Mouse (Mus musculus) hindbrain, embryonic 14.5 days (tissue): ENCODE data around the gene Adgrl3. TPM values are rescaled to one million over a fixed set of nuclear protein-coding genes. Genes with fewer than 3 reads are reported as not detected.
A peak's percentile ranks its signal among the peaks of the same experiment; 100 is the strongest.

Source experiments
- ATAC-seq: fragments of 200-750 bp; cut with Nextera tagmentation; 2 replicates; pipeline ENCODE4 v1.8.0; 2017; ENCODE audit warnings: moderate number of reproducible peaks, mild to moderate bottlenecking, moderate TSS enrichment, moderate library complexity; ENCODE audit not compliant: low FRiP score
- DNase-seq: peaks from one replicate; pipeline ENCODE4 v3.0.0-alpha.2; 2015; ENCODE audit warnings: low spot score
- H3K27ac ChIP-seq: fragments of 300-500 bp; sonication (generic); 2 replicates; pipeline ENCODE4 v1.5.1; 2014; ENCODE audit warnings: mild to moderate bottlenecking, moderate library complexity
- H3K27me3 ChIP-seq: fragments of 300-500 bp; sonication (generic); 2 replicates; pipeline ENCODE4 v1.6.1; 2014; ENCODE audit warnings: mild to moderate bottlenecking, low read length, mixed read lengths; ENCODE audit not compliant: control insufficient read depth, insufficient read depth
- H3K36me3 ChIP-seq: fragments of 300-500 bp; sonication (generic); replicated peaks from 2 replicates; pipeline ENCODE4 v1.6.1; 2014; ENCODE audit not compliant: control insufficient read depth, insufficient read depth
- H3K4me1 ChIP-seq: fragments of 300-500 bp; sonication (generic); replicated peaks from 2 replicates; pipeline ENCODE4 v1.6.1; 2014; ENCODE audit warnings: antibody characterized with exemption, low read length, mixed read lengths; ENCODE audit not compliant: control insufficient read depth, insufficient read depth
- H3K4me2 ChIP-seq: fragments of 300-500 bp; sonication (generic); replicated peaks from 2 replicates; pipeline ENCODE4 v1.6.1; 2014; ENCODE audit warnings: mild to moderate bottlenecking, moderate library complexity
- H3K4me3 ChIP-seq: fragments of 300-500 bp; sonication (generic); replicated peaks from 2 replicates; pipeline ENCODE4 v1.5.1; 2014; ENCODE audit warnings: mild to moderate bottlenecking, low read length
- H3K9ac ChIP-seq: fragments of 300-500 bp; sonication (generic); 2 replicates; pipeline ENCODE4 v1.6.1; 2014
- H3K9me3 ChIP-seq: fragments of 300-500 bp; sonication (generic); 2 replicates; pipeline ENCODE4 v1.6.1; 2016; ENCODE audit warnings: low read length; ENCODE audit not compliant: control insufficient read depth
- WGBS: fragments of 180-500 bp; shearing (Covaris S2); extraction: QIAGEN DNeasy Blood & Tissue Kit; methylation state at CpG from one replicate; pipeline ENCODE4 v1.1.7; 2014; 5-methylcytosine and 5-hydroxymethylcytosine counted together
- polyA plus RNA-seq: library from polyadenylated mRNA; unstranded; fragments of >200 nt; fragmentation: Nextera tagmentation; extraction: Ambion mirVana; gene quantifications from 2 replicates; pipeline ENCODE4 v1.2.1, GENCODE M21; 2014

Gene Adgrl3
- polyA plus RNA-seq, 1 experiment from 2014 or later, result 77.7 TPM

DNA sequence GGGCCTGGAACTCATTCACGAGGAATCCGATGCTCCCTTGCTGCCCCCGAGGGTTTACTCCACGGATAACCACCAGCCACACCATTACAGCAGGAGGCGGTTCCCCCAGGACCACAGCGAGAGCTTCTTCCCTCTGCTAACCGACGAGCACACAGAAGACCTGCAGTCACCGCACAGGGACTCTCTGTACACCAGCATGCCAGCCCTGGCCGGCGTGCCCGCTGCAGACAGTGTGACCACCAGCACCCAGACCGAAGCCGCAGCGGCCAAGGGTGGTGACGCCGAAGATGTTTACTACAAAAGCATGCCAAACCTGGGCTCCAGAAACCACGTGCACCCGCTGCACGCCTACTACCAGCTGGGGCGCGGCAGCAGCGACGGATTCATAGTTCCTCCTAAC lies 774.7 kb downstream of the Adgrl3 start:
- H3K4me3 ChIP-seq, result no peak overlapping the region
- no peak for ATAC-seq

GRCm38 (mm10) chr5:81796128-81796527 lies 776.2 kb downstream of the Adgrl3 start:
- Histone ChIP-seq H3K4me2 (no peak overlapping the region), H3K4me3 (no peak overlapping the region), H3K4me1 (no peaks in the 10 kb centered on the region), H3K9ac (no peak overlapping the region), H3K27me3 (no peaks in the 10 kb centered on the region), H3K27ac (no peak overlapping the region), H3K36me3 (peaks cover 9% of the 10 kb centered on the region), H3K9me3 (peaks cover 5% of the 10 kb centered on the region; the same call in 1 of the 2 replicates)
- no peak for DNase-seq
- ATAC-seq, result no peak
- 81% methylated on average over 4 of the region's 4 CpGs for WGBS

More for the DNA sequence above, 774.7 kb downstream of the Adgrl3 start:
- Histone ChIP-seq H3K4me1 (no peaks in the 10 kb centered on the region), H3K9ac (no peak overlapping the region), H3K27ac (no peak overlapping the region), H3K36me3 (peaks cover 9% of the 10 kb centered on the region), H3K9me3 (peaks cover 5% of the 10 kb centered on the region; the same call in 1 of the 2 replicates), H3K27me3 (no peaks in the 10 kb centered on the region), H3K4me2 (no peak overlapping the region)
- WGBS, result 89% methylated on average over 24 of the region's 24 CpGs
- DNase-seq, result no peak

- H3K9ac ChIP-seq, result no peak overlapping the region
- no peaks in the 10 kb centered on the region for H3K4me1 ChIP-seq
- ATAC-seq (no peak), DNase-seq (no peak)
- H3K9me3 ChIP-seq, result no peaks in the 10 kb centered on the region
- H3K4me3 ChIP-seq, result no peak overlapping the region
- no peaks in the 10 kb centered on the region for H3K27me3 ChIP-seq
- no peaks in the 10 kb centered on the region for H3K36me3 ChIP-seq
- H3K4me2 ChIP-seq, result no peak overlapping the region
- 81% methylated on average over 5 of the region's 5 CpGs for WGBS
- no peak overlapping the region for H3K27ac ChIP-seq
Measured at GRCm38 (mm10) chr5:81810966-81811365, 791.0 kb downstream of the Adgrl3 start.

GRCm38 (mm10) chr5:81832076-81832475 lies 812.1 kb downstream of the Adgrl3 start:
- no peaks in the 10 kb centered on the region for H3K36me3 ChIP-seq
- H3K4me2 ChIP-seq, result no peak overlapping the region
- H3K4me1 ChIP-seq, result no peaks in the 10 kb centered on the region
- no peak overlapping the region for H3K9ac ChIP-seq
- H3K27me3 ChIP-seq, result no peaks in the 10 kb centered on the region
- H3K27ac ChIP-seq, result no peak overlapping the region
- DNase-seq (no peak), ATAC-seq (no peak)
- WGBS, result 95% methylated on average over 1 of the region's 1 CpGs
- peaks cover 11% of the 10 kb centered on the region; the same call in 1 of the 2 replicates for H3K9me3 ChIP-seq
- no peak overlapping the region for H3K4me3 ChIP-seq

DNA sequence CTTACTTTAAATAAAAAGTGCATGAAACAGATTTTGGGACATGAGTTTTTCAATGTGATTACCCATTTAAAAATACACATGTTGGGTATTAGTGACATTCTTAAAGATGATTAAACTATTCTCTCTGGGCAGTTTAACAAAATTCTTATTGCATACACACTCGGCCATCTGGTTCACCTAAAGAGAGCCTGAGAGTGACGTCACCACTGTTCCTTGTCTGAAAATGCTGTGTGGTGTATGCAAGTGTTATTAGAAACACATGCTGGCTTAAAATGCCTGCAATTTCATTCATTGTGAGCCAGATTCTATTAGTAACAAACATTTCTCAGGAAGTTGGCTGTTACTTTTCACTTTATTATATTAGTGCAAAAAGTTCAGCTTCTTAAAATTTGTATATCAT lies 812.7 kb downstream of the Adgrl3 start:
- Histone ChIP-seq H3K4me1 (no peaks in the 10 kb centered on the region), H3K4me2 (no peak overlapping the region)

DNA sequence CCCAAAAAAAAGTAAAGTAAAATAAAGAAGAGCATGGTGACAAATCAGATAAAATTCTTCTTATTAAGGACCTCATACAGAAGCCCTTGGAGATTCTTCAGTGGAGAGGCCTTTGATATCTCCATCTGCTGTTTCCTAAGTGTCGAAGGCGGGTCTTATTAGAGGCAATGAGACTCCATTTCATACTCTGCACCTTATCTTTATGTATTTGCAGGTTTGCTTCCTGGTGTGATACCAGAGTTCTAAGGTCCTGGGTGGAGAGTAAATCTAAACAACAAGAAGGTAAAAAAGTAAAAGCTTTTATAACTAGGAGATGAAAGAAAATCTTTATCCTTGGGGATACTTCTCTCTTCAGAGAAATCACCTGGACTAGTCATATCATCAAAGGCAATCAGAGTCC lies 817.9 kb downstream of the Adgrl3 start:
- ATAC-seq, result no peak
- Histone ChIP-seq H3K27ac (no peak overlapping the region), H3K27me3 (no peaks in the 10 kb centered on the region), H3K9ac (no peak overlapping the region), H3K4me1 (no peaks in the 10 kb centered on the region), H3K4me2 (no peak overlapping the region), H3K9me3 (peaks cover 11% of the 10 kb centered on the region; the same call in 1 of the 2 replicates), H3K4me3 (no peak overlapping the region), H3K36me3 (no peaks in the 10 kb centered on the region)
- no peak for DNase-seq
- 98% methylated on average over 2 of the region's 2 CpGs for WGBS

More for the DNA sequence above, 812.7 kb downstream of the Adgrl3 start:
- Histone ChIP-seq H3K9me3 (peaks cover 11% of the 10 kb centered on the region; the same call in 1 of the 2 replicates), H3K27me3 (no peaks in the 10 kb centered on the region), H3K36me3 (no peaks in the 10 kb centered on the region), H3K9ac (no peak overlapping the region), H3K4me3 (no peak overlapping the region), H3K27ac (no peak overlapping the region)
- no peak for ATAC-seq
- no peak for DNase-seq
- 75% methylated on average over 2 of the region's 2 CpGs for WGBS

DNA sequence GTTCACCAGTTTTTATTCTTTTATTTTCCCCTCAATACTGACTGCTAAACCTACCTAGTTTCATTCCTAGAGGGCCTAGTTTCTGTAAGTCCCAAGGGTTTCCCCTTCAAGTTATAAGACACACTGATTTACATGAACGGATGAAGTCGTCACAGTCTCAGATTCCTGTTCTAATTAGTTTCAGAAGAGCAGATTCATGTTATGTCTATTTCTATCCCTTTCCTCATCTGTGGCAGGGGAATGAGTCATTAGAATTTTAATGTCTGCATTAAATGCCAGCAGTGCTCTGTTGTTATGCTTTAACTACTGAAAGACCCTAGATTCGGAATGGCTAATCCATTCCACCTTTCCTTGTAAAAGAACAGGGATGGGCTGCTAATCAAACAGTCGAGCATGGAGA lies 823.9 kb downstream of the Adgrl3 start:
- Histone ChIP-seq H3K4me3 (no peak overlapping the region), H3K27me3 (no peaks in the 10 kb centered on the region), H3K36me3 (no peaks in the 10 kb centered on the region), H3K4me2 (no peak overlapping the region), H3K27ac (no peak overlapping the region), H3K4me1 (no peaks in the 10 kb centered on the region), H3K9me3 (no peaks in the 10 kb centered on the region), H3K9ac (no peak overlapping the region)
- ATAC-seq (peak; percentile 34; the same call in 1 of the 2 replicates), DNase-seq (peak; percentile 34)
- WGBS, result 25% methylated on average over 4 of the region's 4 CpGs

DNA sequence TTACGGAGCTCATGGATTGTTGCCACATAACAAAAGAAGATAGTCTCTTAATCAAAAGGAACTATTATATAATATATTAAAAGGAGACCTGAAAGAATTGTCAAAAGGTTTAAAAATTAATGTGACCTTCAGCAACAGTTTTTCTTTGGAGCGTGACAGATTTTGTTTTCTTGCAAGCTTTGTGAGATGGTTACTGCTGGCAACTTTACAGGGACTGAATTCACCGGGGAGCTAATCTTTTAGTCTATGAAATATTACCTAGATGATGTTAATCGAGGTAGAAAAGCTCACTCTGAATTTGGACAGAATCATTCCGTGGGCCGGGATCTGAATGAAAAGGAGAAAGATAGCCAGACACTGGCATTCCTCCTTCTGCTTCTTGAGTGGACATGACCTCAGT lies 850.4 kb downstream of the Adgrl3 start:
- DNase-seq (peak; percentile 23), ATAC-seq (no peak)
- WGBS, result 77% methylated on average over 6 of the region's 6 CpGs
- no peak overlapping the region for H3K4me3 ChIP-seq
- H3K4me1 ChIP-seq, result no peaks in the 10 kb centered on the region
- no peaks in the 10 kb centered on the region for H3K27me3 ChIP-seq
- no peak overlapping the region for H3K4me2 ChIP-seq
- H3K36me3 ChIP-seq, result no peaks in the 10 kb centered on the region
- H3K9me3 ChIP-seq, result no peaks in the 10 kb centered on the region
- no peak overlapping the region for H3K9ac ChIP-seq
- no peak overlapping the region for H3K27ac ChIP-seq
